Comparison of ENCODE assay signal across 23 mouse cellular contexts in genomic region chr13:5306688-5307087, GRCm38 (mm10).
DNase-seq lines count a peak whose midpoint lies in the region; ATAC-seq and TF ChIP-seq lines count a peak whose summit lies in the region.
"Had no signal": no experiment of that assay in that cellular context is flagged by ENCODE, and none has a peak within 500 bp of the region (broad histone marks: within the 10 kb centered on the region; RNA-seq: fewer than 3 reads in every experiment).

No protein-coding gene starts in this region.

- no peak overlapping the region for H3K4me3 ChIP-seq in intestine, embryonic 16.5 days (ENCODE audit: low read length)
- no peak overlapping the region for H3K4me3 ChIP-seq in intestine, embryonic 15.5 days (replicated peaks)
- no peak overlapping the region for H3K4me3 ChIP-seq in lung, postnatal 0 days (ENCODE audit: low read depth, low read length)
- H3K4me3 ChIP-seq in stomach, embryonic 14.5 days (ENCODE audit: low read depth, low read length): no peak overlapping the region
- no peak overlapping the region for H3K4me3 ChIP-seq in stomach, postnatal 0 days (ENCODE audit: low read depth, low read length)
- H3K4me3 ChIP-seq: embryonic facial prominence, embryonic 15.5 days; gastrocnemius, adult 2 months; hindbrain, embryonic 12.5 days; hindbrain, embryonic 15.5 days had no signal

- no peaks in the 10 kb centered on the region for H3K9me3 ChIP-seq in intestine, embryonic 16.5 days (ENCODE audit: control insufficient read depth, low read length)
- H3K9me3 ChIP-seq in intestine, embryonic 15.5 days: no peaks in the 10 kb centered on the region
- H3K9me3 ChIP-seq in lung, postnatal 0 days (ENCODE audit: low read length): no peaks in the 10 kb centered on the region
- no peaks in the 10 kb centered on the region for H3K9me3 ChIP-seq in stomach, embryonic 14.5 days (ENCODE audit: control insufficient read depth, low read depth, low read length)
- H3K9me3 ChIP-seq in stomach, postnatal 0 days (ENCODE audit: control insufficient read depth, low read length): no peaks in the 10 kb centered on the region
- H3K9me3 ChIP-seq: embryonic facial prominence, embryonic 15.5 days; hindbrain, embryonic 12.5 days; hindbrain, embryonic 15.5 days had no signal

- H3K9ac ChIP-seq in intestine, embryonic 16.5 days (ENCODE audit: low read depth, low read length): no peak overlapping the region
- no peak overlapping the region for H3K9ac ChIP-seq in intestine, embryonic 15.5 days
- H3K9ac ChIP-seq in lung, postnatal 0 days (replicated peaks; ENCODE audit: low read depth): no peak overlapping the region
- H3K9ac ChIP-seq in stomach, embryonic 14.5 days (replicated peaks; ENCODE audit: low read depth, low read length): no peak overlapping the region
- H3K9ac ChIP-seq in stomach, postnatal 0 days (ENCODE audit: low read length): no peak overlapping the region
- H3K9ac ChIP-seq: embryonic facial prominence, embryonic 15.5 days; forebrain, postnatal 0 days; hindbrain, embryonic 12.5 days; hindbrain, embryonic 15.5 days had no signal

- peak; percentile 77 for TF ChIP-seq EP300 in lung, postnatal 0 days (IDR thresholded peaks at IDR 0.05)
- TF ChIP-seq EP300 in stomach, postnatal 0 days (optimal IDR thresholded peaks at IDR 0.05): peak; percentile 71

- H3K27me3 ChIP-seq in intestine, embryonic 16.5 days (replicated peaks; ENCODE audit: control insufficient read depth, insufficient read depth, low read length): no peaks in the 10 kb centered on the region
- no peaks in the 10 kb centered on the region for H3K27me3 ChIP-seq in intestine, embryonic 15.5 days (replicated peaks)
- H3K27me3 ChIP-seq in lung, postnatal 0 days (replicated peaks; ENCODE audit: insufficient read depth, low read length): no peaks in the 10 kb centered on the region
- H3K27me3 ChIP-seq in stomach, embryonic 14.5 days (ENCODE audit: control insufficient read depth, insufficient read depth, low read length): no peaks in the 10 kb centered on the region
- H3K27me3 ChIP-seq in stomach, postnatal 0 days (ENCODE audit: control insufficient read depth, insufficient read depth, low read length): no peaks in the 10 kb centered on the region
- H3K27me3 ChIP-seq: embryonic facial prominence, embryonic 15.5 days; hindbrain, embryonic 12.5 days; hindbrain, embryonic 15.5 days; Patski had no signal

- H3K27ac ChIP-seq in intestine, embryonic 16.5 days (ENCODE audit: low read length): peak overlapping the region; percentile 27; the same call in 1 of the 2 replicates
- no peak overlapping the region for H3K27ac ChIP-seq in intestine, embryonic 15.5 days
- H3K27ac ChIP-seq in lung, postnatal 0 days (ENCODE audit: low read length): 0 out of 2 replicates have a peak overlapping the region, but pooled peaks have one; percentile 20
- H3K27ac ChIP-seq in stomach, embryonic 14.5 days (ENCODE audit: low read length): peak overlapping the region; percentile 34; the same call in 1 of the 2 replicates
- H3K27ac ChIP-seq in stomach, postnatal 0 days (replicated peaks): no peak overlapping the region
- H3K27ac ChIP-seq: embryonic facial prominence, embryonic 15.5 days; gastrocnemius, adult 2 months; hindbrain, embryonic 12.5 days; hindbrain, embryonic 15.5 days had no signal

- DNase-seq in lung, postnatal 0 days (ENCODE audit: low spot score): peak; percentile 66
- DNase-seq in lung, postnatal 25 days (ENCODE audit: low spot score): no peak
- DNase-seq in stomach, postnatal 0 days (ENCODE audit: low spot score): no peak
- DNase-seq in kidney, postnatal 4 days: no peak
- DNase-seq in ovary, adult 18-20 months (ENCODE audit: low spot score): no peak
- DNase-seq: adrenal gland, postnatal 25 days; cerebellum, adult 18-20 months; cerebellum, adult 9-10 months; cerebellum, postnatal 14 days; forebrain, postnatal 0 days; gastrocnemius, adult 2 months; gastrocnemius, postnatal 14 days; heart, adult 11 months had no signal

- H3K36me3 ChIP-seq in intestine, embryonic 16.5 days (ENCODE audit: control insufficient read depth, insufficient read depth, low read length): no peaks in the 10 kb centered on the region
- H3K36me3 ChIP-seq in intestine, embryonic 15.5 days: no peaks in the 10 kb centered on the region
- H3K36me3 ChIP-seq in lung, postnatal 0 days (ENCODE audit: insufficient read depth, low read length): no peaks in the 10 kb centered on the region
- H3K36me3 ChIP-seq in stomach, embryonic 14.5 days (ENCODE audit: control insufficient read depth, insufficient read depth, low read length): no peaks in the 10 kb centered on the region
- H3K36me3 ChIP-seq in stomach, postnatal 0 days (ENCODE audit: control insufficient read depth, insufficient read depth, low read length): no peaks in the 10 kb centered on the region
- H3K36me3 ChIP-seq: embryonic facial prominence, embryonic 15.5 days; hindbrain, embryonic 12.5 days; hindbrain, embryonic 15.5 days had no signal

- no peak for TF ChIP-seq CTCF in lung, postnatal 0 days (IDR thresholded peaks at IDR 0.05)
- no peak for TF ChIP-seq CTCF in stomach, postnatal 0 days (IDR thresholded peaks at IDR 0.05; ENCODE audit: low read depth)

- 50% methylated on average over 4 of the region's 4 CpGs for WGBS in intestine, embryonic 16.5 days
- 45% methylated on average over 4 of the region's 4 CpGs for WGBS in intestine, embryonic 15.5 days
- WGBS in lung, postnatal 0 days: 34% methylated on average over 4 of the region's 4 CpGs
- WGBS in stomach, embryonic 14.5 days: 36% methylated on average over 4 of the region's 4 CpGs
- WGBS in stomach, postnatal 0 days: 47% methylated on average over 4 of the region's 4 CpGs

- no peak for ATAC-seq in intestine, embryonic 16.5 days
- ATAC-seq in intestine, embryonic 15.5 days: no peak
- peak; percentile 17; the same call in 1 of the 2 replicates for ATAC-seq in lung, postnatal 0 days
- no peak for ATAC-seq in stomach, embryonic 14.5 days (ENCODE audit: insufficient number of reproducible peaks, insufficient read depth, low FRiP score, low read depth)
- no peak; the same call in 1 of the 2 replicates for ATAC-seq in stomach, postnatal 0 days (ENCODE audit: low FRiP score, low TSS enrichment)
- ATAC-seq: CD4-positive, CD25-positive, alpha-beta regulatory T cell, adult 4 months; forebrain, embryonic 14.5 days; forebrain, postnatal 0 days; Patski had no signal

- H3K4me1 ChIP-seq in intestine, embryonic 16.5 days (ENCODE audit: control insufficient read depth, insufficient read depth, low read length): no peaks in the 10 kb centered on the region
- H3K4me1 ChIP-seq in intestine, embryonic 15.5 days (replicated peaks): no peaks in the 10 kb centered on the region
- H3K4me1 ChIP-seq in lung, postnatal 0 days (ENCODE audit: insufficient read depth, low read depth, low read length): no peaks in the 10 kb centered on the region
- H3K4me1 ChIP-seq in stomach, embryonic 14.5 days (ENCODE audit: control insufficient read depth, insufficient read depth, low read length): 0 out of 2 replicates have a peak, but pooled peaks cover 3% of the 10 kb centered on the region
- H3K4me1 ChIP-seq in stomach, postnatal 0 days (replicated peaks; ENCODE audit: control insufficient read depth, insufficient read depth): no peaks in the 10 kb centered on the region
- H3K4me1 ChIP-seq: embryonic facial prominence, embryonic 15.5 days; hindbrain, embryonic 12.5 days; hindbrain, embryonic 15.5 days had no signal

- H3K4me2 ChIP-seq in intestine, embryonic 16.5 days (ENCODE audit: low read depth, low read length): no peak overlapping the region
- H3K4me2 ChIP-seq in intestine, embryonic 15.5 days (replicated peaks): no peak overlapping the region
- no peak overlapping the region for H3K4me2 ChIP-seq in lung, postnatal 0 days (replicated peaks; ENCODE audit: low read depth, low read length)
- no peak overlapping the region for H3K4me2 ChIP-seq in stomach, embryonic 14.5 days (replicated peaks; ENCODE audit: low read depth, low read length)
- H3K4me2 ChIP-seq in stomach, postnatal 0 days (replicated peaks; ENCODE audit: low read depth): no peak overlapping the region
- H3K4me2 ChIP-seq: embryonic facial prominence, embryonic 15.5 days; heart, embryonic 11.5 days; hindbrain, embryonic 12.5 days; hindbrain, embryonic 15.5 days had no signal

Comparison
In these comparisons a context has a peak if more than half of its experiments do, and no peak if none do; other contexts are left out.
1. H3K27ac ChIP-seq: peak in intestine, embryonic 16.5 days (single experiment), lung, postnatal 0 days (single experiment) and stomach, embryonic 14.5 days (single experiment); none in intestine, embryonic 15.5 days (single experiment) and stomach, postnatal 0 days (single experiment).